Mouse (Mus musculus) lung, embryonic 15.5 days (tissue): ENCODE results near the gene Mss51. TPM values are rescaled to one million over a fixed set of nuclear protein-coding genes. Genes with fewer than 3 reads are reported as not detected.

ENCODE experiments used
- ATAC-seq: fragments of 200-750 bp; cut with Nextera tagmentation; 2 replicates; pipeline ENCODE4 v1.8.0; 2017; ENCODE audit warnings: moderate number of reproducible peaks, borderline replicate concordance; ENCODE audit not compliant: low FRiP score, low TSS enrichment; ENCODE audit errors: extremely low read depth
- H3K27ac ChIP-seq: fragments of 300-500 bp; sonication (generic); 2 replicates; pipeline ENCODE4 v1.5.1; 2015; ENCODE audit warnings: moderate library complexity, mild to moderate bottlenecking, inconsistent platforms
- H3K27me3 ChIP-seq: fragments of 300-500 bp; sonication (generic); 2 replicates; pipeline ENCODE4 v1.6.1; 2015; ENCODE audit warnings: inconsistent platforms
- H3K36me3 ChIP-seq: fragments of 300-500 bp; sonication (generic); 2 replicates; pipeline ENCODE4 v1.6.1; 2015; ENCODE audit warnings: inconsistent platforms
- H3K4me1 ChIP-seq: fragments of 300-500 bp; sonication (generic); 2 replicates; pipeline ENCODE4 v1.6.1; 2015; ENCODE audit warnings: inconsistent platforms
- H3K4me2 ChIP-seq: fragments of 300-500 bp; sonication (generic); 2 replicates; pipeline ENCODE4 v1.6.1; 2015; ENCODE audit warnings: inconsistent platforms, mild to moderate bottlenecking, moderate library complexity
- H3K4me3 ChIP-seq: fragments of 300-500 bp; sonication (generic); 2 replicates; pipeline ENCODE4 v1.5.1; 2015; ENCODE audit warnings: mild to moderate bottlenecking, inconsistent platforms
- H3K9ac ChIP-seq: fragments of 300-500 bp; sonication (generic); 2 replicates; pipeline ENCODE4 v1.6.1; 2015; ENCODE audit warnings: inconsistent platforms
- H3K9me3 ChIP-seq: fragments of 300-500 bp; sonication (generic); 2 replicates; pipeline ENCODE4 v1.6.1; 2016; ENCODE audit warnings: inconsistent platforms
- WGBS: fragments of 180-500 bp; shearing (Covaris S2); methylation state at CpG from one replicate; pipeline ENCODE4 v1.1.7; 2015; 5-methylcytosine and 5-hydroxymethylcytosine counted together
- polyA plus RNA-seq: library from polyadenylated mRNA; unstranded; fragments of >200 nt; fragmentation: Nextera tagmentation; extraction: Ambion mirVana; gene quantifications from 2 replicates; pipeline ENCODE4 v1.2.1, GENCODE M21; 2015

Mss51 gene
- 0.50 and 0.82 TPM in 2 replicates for polyA plus RNA-seq

GRCm38 (mm10) chr14:20496603-20497002 lies at the start of gene Mss51:
Gene Mss51 (minus strand): TSS chr14:20496901.
- Histone ChIP-seq H3K4me2 (no peak within 1 kb of the TSS), H3K4me3 (no peak within 1 kb of the TSS), H3K4me1 (no peaks in the 10 kb centered on the region), H3K9me3 (no peaks in the 10 kb centered on the region), H3K9ac (no peak within 1 kb of the TSS), H3K36me3 (peaks cover 35% of the 10 kb centered on the region), H3K27ac (no peak within 1 kb of the TSS), H3K27me3 (no peaks in the 10 kb centered on the region)
- ATAC-seq = no peak
- 74% methylated on average over 2 of the region's 2 CpGs for WGBS

- Histone ChIP-seq H3K9ac (peak within 1 kb of the TSS; percentile 93), H3K4me3 (peak within 1 kb of the TSS; percentile 96)
- ATAC-seq = peak; percentile 93
Observed at GRCm38 (mm10) chr14:20546415-20546814, 49.7 kb upstream of the Mss51 start, which contains the start of gene Ppp3cb. Gene Ppp3cb (minus strand): TSS chr14:20546573.

GRCm38 (mm10) chr14:20545529-20546331 lies 49.0 kb upstream of the Mss51 start:
- Histone ChIP-seq H3K27me3 (no peaks in the 10 kb centered on the region), H3K9me3 (no peaks in the 10 kb centered on the region), H3K36me3 (peaks cover 13% of the 10 kb centered on the region), H3K9ac (peak overlapping the region; percentile 93), H3K27ac (peak overlapping the region; percentile 100), H3K4me1 (peaks cover 20% of the 10 kb centered on the region), H3K4me3 (peak overlapping the region; percentile 96), H3K4me2 (peak overlapping the region; percentile 57)
- ATAC-seq = peak; percentile 100
- under 1% methylated on average over 51 of the region's 67 CpGs for WGBS

More at GRCm38 (mm10) chr14:20546415-20546814, 49.7 kb upstream of the Mss51 start, which contains the start of gene Ppp3cb:
- WGBS = under 1% methylated on average over 27 of the region's 29 CpGs
- H3K4me2 ChIP-seq = peak within 1 kb of the TSS; percentile 57
- H3K27me3 ChIP-seq = no peaks in the 10 kb centered on the region
- no peaks in the 10 kb centered on the region for H3K9me3 ChIP-seq
- H3K4me1 ChIP-seq = peaks cover 20% of the 10 kb centered on the region
- H3K27ac ChIP-seq = peak within 1 kb of the TSS; percentile 100
- H3K36me3 ChIP-seq = peaks cover 13% of the 10 kb centered on the region

GRCm38 (mm10) chr14:20544467-20545411 lies 48.0 kb upstream of the Mss51 start:
- H3K4me2 ChIP-seq = peak overlapping the region; percentile 57
- H3K27me3 ChIP-seq = no peaks in the 10 kb centered on the region
- H3K9ac ChIP-seq = peak overlapping the region; percentile 29; the same call in 1 of the 2 replicates
- H3K9me3 ChIP-seq = no peaks in the 10 kb centered on the region
- 55% methylated on average over 7 of the region's 7 CpGs for WGBS
- H3K27ac ChIP-seq = no peak overlapping the region
- no peak for ATAC-seq
- peaks cover 7% of the 10 kb centered on the region for H3K36me3 ChIP-seq
- H3K4me1 ChIP-seq = peaks cover 20% of the 10 kb centered on the region
- H3K4me3 ChIP-seq = peak overlapping the region; percentile 96

- no peaks in the 10 kb centered on the region for H3K36me3 ChIP-seq
- no peak overlapping the region for H3K9ac ChIP-seq
- no peak for ATAC-seq
- no peak overlapping the region for H3K27ac ChIP-seq
- no peaks in the 10 kb centered on the region for H3K9me3 ChIP-seq
- H3K4me1 ChIP-seq = no peaks in the 10 kb centered on the region
- no peaks in the 10 kb centered on the region for H3K27me3 ChIP-seq
- H3K4me3 ChIP-seq = no peak overlapping the region
- 83% methylated on average over 4 of the region's 4 CpGs for WGBS
- no peak overlapping the region for H3K4me2 ChIP-seq
Observed at GRCm38 (mm10) chr14:20529643-20530042, 32.9 kb upstream of the Mss51 start.

- Histone ChIP-seq H3K27me3 (no peaks in the 10 kb centered on the region), H3K4me2 (no peak overlapping the region), H3K4me3 (no peak overlapping the region), H3K36me3 (peaks cover 27% of the 10 kb centered on the region), H3K9ac (no peak overlapping the region), H3K4me1 (no peaks in the 10 kb centered on the region), H3K27ac (no peak overlapping the region), H3K9me3 (no peaks in the 10 kb centered on the region)
- no peak for ATAC-seq
- 94% methylated on average over 2 of the region's 2 CpGs for WGBS
Observed at GRCm38 (mm10) chr14:20520179-20520578, 23.5 kb upstream of the Mss51 start.

- H3K9ac ChIP-seq = no peak overlapping the region
- H3K4me2 ChIP-seq = no peak overlapping the region
- 75% methylated on average over 2 of the region's 2 CpGs for WGBS
- ATAC-seq = no peak
- no peaks in the 10 kb centered on the region for H3K9me3 ChIP-seq
- H3K27ac ChIP-seq = no peak overlapping the region
- no peaks in the 10 kb centered on the region for H3K4me1 ChIP-seq
- no peak overlapping the region for H3K4me3 ChIP-seq
- peaks cover 23% of the 10 kb centered on the region; the same call in 1 of the 2 replicates for H3K36me3 ChIP-seq
- H3K27me3 ChIP-seq = no peaks in the 10 kb centered on the region
Observed at GRCm38 (mm10) chr14:20508424-20508823, 11.7 kb upstream of the Mss51 start.

- Histone ChIP-seq H3K4me3 (no peak overlapping the region), H3K27me3 (no peaks in the 10 kb centered on the region), H3K4me1 (no peaks in the 10 kb centered on the region), H3K9ac (no peak overlapping the region), H3K9me3 (no peaks in the 10 kb centered on the region), H3K36me3 (peaks cover 26% of the 10 kb centered on the region), H3K4me2 (no peak overlapping the region), H3K27ac (no peak overlapping the region)
- no peak for ATAC-seq
- 94% methylated on average over 10 of the region's 10 CpGs for WGBS
Observed at GRCm38 (mm10) chr14:20502966-20503365, 6.3 kb upstream of the Mss51 start.

GRCm38 (mm10) chr14:20499982-20500381 lies 3.3 kb upstream of the Mss51 start:
- H3K4me3 ChIP-seq = no peak overlapping the region
- WGBS = 83% methylated on average over 3 of the region's 3 CpGs
- no peak overlapping the region for H3K27ac ChIP-seq
- no peak overlapping the region for H3K4me2 ChIP-seq
- H3K4me1 ChIP-seq = no peaks in the 10 kb centered on the region
- H3K9ac ChIP-seq = no peak overlapping the region
- no peaks in the 10 kb centered on the region for H3K9me3 ChIP-seq
- no peak for ATAC-seq
- H3K36me3 ChIP-seq = peaks cover 37% of the 10 kb centered on the region
- H3K27me3 ChIP-seq = no peaks in the 10 kb centered on the region

GRCm38 (mm10) chr14:20486031-20486430 lies 10.7 kb downstream of the Mss51 start:
- Histone ChIP-seq H3K27me3 (no peaks in the 10 kb centered on the region), H3K4me3 (no peak overlapping the region), H3K36me3 (0 out of 2 replicates have a peak, but pooled peaks cover 10% of the 10 kb centered on the region), H3K9me3 (no peaks in the 10 kb centered on the region), H3K9ac (no peak overlapping the region), H3K27ac (no peak overlapping the region), H3K4me2 (no peak overlapping the region), H3K4me1 (0 out of 2 replicates have a peak, but pooled peaks cover 3% of the 10 kb centered on the region)
- 95% methylated on average over 5 of the region's 5 CpGs for WGBS
- ATAC-seq = no peak

GRCm38 (mm10) chr14:20482051-20482751 lies 14.5 kb downstream of the Mss51 start:
- H3K27me3 ChIP-seq = no peaks in the 10 kb centered on the region

More at GRCm38 (mm10) chr14:20482051-20482751, 14.5 kb downstream of the Mss51 start:
- Histone ChIP-seq H3K9ac (no peak overlapping the region), H3K27ac (no peak overlapping the region), H3K9me3 (no peaks in the 10 kb centered on the region), H3K36me3 (0 out of 2 replicates have a peak, but pooled peaks cover 8% of the 10 kb centered on the region), H3K4me1 (peaks cover 14% of the 10 kb centered on the region), H3K4me3 (no peak overlapping the region), H3K4me2 (no peak overlapping the region)
- ATAC-seq = no peak
- 79% methylated on average over 7 of the region's 7 CpGs for whole genome bisulfite sequencing
